Mouse (Mus musculus) splenic B cell, adult 2 months (primary cell): ENCODE results near the gene Tmem198.

Experiments
- DNase-seq: peaks from one replicate; pipeline ENCODE4 v3.0.0-alpha.2; 2011; ENCODE audit warnings: low read depth, low spot score
- H3K27me3 ChIP-seq: 2 replicates; pipeline ENCODE4 v1.6.1; 2012; ENCODE audit warnings: mild to moderate bottlenecking, low read length, moderate library complexity, mixed read lengths; ENCODE audit not compliant: control insufficient read depth, poor library complexity, insufficient read depth, severe bottlenecking
- H3K36me3 ChIP-seq: 2 replicates; pipeline ENCODE4 v1.6.1; 2012; ENCODE audit warnings: mild to moderate bottlenecking, low read length, moderate library complexity, mixed read lengths; ENCODE audit not compliant: control insufficient read depth, poor library complexity, insufficient read depth, severe bottlenecking

Tmem198 gene

GRCm38 (mm10) chr1:75490785-75491551, 11.6 kb downstream of the Tmem198 start:
- Histone ChIP-seq H3K36me3 (no peaks in the 10 kb centered on the region), H3K27me3 (no peaks in the 10 kb centered on the region)
- no peak for DNase-seq

DNA sequence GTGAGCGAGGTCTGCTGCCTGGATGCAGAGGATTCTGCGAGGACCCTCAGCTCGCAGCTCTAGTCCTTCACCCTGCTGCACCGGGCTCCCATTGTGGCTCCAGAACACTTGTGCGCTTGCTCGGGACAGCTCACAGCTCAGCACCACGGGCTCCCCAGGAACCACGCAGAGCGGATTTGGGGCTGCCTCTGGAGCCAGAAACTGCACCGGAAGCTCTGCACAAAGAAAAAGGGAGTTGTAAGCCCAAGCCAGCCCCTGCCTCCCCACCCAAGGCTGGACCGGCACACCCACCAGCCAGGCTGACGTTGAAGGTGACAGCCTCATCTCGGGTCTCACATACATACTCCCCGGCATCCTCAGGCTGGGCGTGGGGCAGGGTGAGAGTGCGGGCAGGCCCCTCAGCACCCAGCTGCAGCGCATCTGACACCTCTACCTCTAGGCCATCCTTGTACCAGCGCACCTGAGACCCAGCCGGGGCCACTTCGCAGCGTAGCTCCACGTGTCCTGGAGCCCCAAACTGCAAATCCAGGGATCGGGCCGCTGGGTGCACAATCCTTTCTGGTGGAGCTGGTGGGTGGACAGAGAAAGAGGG, 13.3 kb downstream of the Tmem198 start:
- no peaks in the 10 kb centered on the region for H3K36me3 ChIP-seq
- H3K27me3 ChIP-seq: no peaks in the 10 kb centered on the region
- no peak for DNase-seq

DNA sequence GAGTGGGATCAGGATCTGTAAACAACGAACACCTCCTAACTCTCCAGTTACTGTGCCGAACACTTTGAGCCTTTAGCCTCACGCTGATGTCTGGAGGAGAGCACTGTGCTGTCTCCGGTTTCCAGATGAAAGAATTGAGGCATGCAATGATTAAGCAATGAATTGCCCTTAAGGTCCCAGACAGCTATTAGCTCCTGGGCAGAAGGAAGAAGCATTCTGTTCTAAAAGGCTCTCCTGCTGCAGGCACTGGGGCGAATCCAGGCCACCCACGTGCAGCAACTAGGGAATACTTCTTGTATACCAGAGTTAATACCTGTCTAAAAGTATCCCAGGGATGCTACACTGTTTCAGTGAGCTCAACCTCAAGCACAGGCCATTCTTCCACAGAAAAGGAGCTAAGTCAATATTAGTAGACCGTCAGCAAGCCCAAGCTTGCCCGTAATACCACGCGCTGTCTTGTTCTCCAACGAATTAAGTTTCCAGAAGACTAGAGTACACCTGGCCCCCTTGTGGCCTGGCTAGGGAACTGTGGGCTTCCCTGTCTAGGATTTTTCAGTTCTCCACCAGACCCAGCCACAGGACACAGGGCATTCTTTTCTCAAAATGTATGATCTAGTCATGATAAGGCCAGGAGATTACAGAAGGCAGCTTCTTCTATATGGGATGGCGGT, 15.7 kb downstream of the Tmem198 start:
- Histone ChIP-seq H3K36me3 (no peaks in the 10 kb centered on the region), H3K27me3 (no peaks in the 10 kb centered on the region)
- peak; percentile 43 for DNase-seq

GRCm38 (mm10) chr1:75498897-75499296, 19.6 kb downstream of the Tmem198 start:
- DNase-seq: no peak
- Histone ChIP-seq H3K27me3 (no peaks in the 10 kb centered on the region), H3K36me3 (no peaks in the 10 kb centered on the region)

GRCm38 (mm10) chr1:75499441-75499840, 20.1 kb downstream of the Tmem198 start:
- Histone ChIP-seq H3K36me3 (no peaks in the 10 kb centered on the region), H3K27me3 (no peaks in the 10 kb centered on the region)
- DNase-seq: peak; percentile 42

GRCm38 (mm10) chr1:75501905-75502304, 22.6 kb downstream of the Tmem198 start:
- Histone ChIP-seq H3K27me3 (peaks cover 4% of the 10 kb centered on the region; the same call in 1 of the 2 replicates), H3K36me3 (no peaks in the 10 kb centered on the region)
- no peak for DNase-seq

GRCm38 (mm10) chr1:75502945-75503650, 23.8 kb downstream of the Tmem198 start:
- no peaks in the 10 kb centered on the region for H3K36me3 ChIP-seq
- no peak for DNase-seq

GRCm38 (mm10) chr1:75503651-75503980, 24.3 kb downstream of the Tmem198 start:
- DNase-seq: no peak

More at GRCm38 (mm10) chr1:75502945-75503650, 23.8 kb downstream of the Tmem198 start:
- H3K27me3 ChIP-seq: peaks cover 4% of the 10 kb centered on the region; the same call in 1 of the 2 replicates

DNA sequence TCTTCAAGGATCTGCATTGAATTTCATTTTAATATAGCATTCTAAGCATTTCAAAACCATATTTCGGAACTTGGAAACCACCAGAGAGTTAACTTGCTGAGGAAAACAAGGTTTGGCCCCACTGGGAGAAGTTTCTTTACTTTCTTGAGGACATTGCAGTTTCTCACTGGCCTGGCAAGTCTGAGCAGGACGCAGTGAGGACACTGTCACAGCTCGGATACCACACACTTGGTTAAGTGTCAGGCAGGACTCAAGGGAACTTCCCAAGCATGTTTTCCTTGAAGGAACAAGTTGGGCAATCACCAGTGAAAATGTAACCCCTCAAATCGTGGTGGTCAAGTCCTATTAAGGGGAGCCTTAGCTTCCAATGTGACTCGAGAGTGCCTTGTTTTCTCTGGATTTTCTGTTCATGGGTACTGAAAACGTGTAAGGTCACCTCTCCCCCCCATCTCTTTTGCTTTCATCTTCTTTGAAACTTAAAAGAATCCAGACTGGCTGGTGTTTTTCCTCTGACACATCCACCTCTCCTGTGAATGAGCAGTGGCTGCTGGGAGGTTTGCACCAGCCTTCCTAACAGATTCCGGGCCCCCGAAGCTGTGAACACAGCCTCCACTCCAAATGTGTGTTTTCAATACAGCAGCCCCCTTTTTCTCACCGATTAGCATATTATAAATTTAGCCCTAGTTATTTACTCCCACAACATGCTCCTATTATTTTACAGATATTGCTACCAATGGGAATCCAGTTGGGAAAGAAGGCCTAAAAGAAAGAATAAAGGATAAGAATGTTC, 25.1 kb downstream of the Tmem198 start:
- Histone ChIP-seq H3K36me3 (no peaks in the 10 kb centered on the region), H3K27me3 (peaks cover 4% of the 10 kb centered on the region; the same call in 1 of the 2 replicates)
- DNase-seq: no peak

More at GRCm38 (mm10) chr1:75503651-75503980, 24.3 kb downstream of the Tmem198 start:
- Histone ChIP-seq H3K27me3 (peaks cover 4% of the 10 kb centered on the region; the same call in 1 of the 2 replicates), H3K36me3 (no peaks in the 10 kb centered on the region)

- peaks cover 4% of the 10 kb centered on the region; the same call in 1 of the 2 replicates for H3K27me3 ChIP-seq
- no peak for DNase-seq
- no peaks in the 10 kb centered on the region for H3K36me3 ChIP-seq
These were observed 26.0 kb downstream of the Tmem198 start for GRCm38 (mm10) chr1:75505159-75505955.

DNA sequence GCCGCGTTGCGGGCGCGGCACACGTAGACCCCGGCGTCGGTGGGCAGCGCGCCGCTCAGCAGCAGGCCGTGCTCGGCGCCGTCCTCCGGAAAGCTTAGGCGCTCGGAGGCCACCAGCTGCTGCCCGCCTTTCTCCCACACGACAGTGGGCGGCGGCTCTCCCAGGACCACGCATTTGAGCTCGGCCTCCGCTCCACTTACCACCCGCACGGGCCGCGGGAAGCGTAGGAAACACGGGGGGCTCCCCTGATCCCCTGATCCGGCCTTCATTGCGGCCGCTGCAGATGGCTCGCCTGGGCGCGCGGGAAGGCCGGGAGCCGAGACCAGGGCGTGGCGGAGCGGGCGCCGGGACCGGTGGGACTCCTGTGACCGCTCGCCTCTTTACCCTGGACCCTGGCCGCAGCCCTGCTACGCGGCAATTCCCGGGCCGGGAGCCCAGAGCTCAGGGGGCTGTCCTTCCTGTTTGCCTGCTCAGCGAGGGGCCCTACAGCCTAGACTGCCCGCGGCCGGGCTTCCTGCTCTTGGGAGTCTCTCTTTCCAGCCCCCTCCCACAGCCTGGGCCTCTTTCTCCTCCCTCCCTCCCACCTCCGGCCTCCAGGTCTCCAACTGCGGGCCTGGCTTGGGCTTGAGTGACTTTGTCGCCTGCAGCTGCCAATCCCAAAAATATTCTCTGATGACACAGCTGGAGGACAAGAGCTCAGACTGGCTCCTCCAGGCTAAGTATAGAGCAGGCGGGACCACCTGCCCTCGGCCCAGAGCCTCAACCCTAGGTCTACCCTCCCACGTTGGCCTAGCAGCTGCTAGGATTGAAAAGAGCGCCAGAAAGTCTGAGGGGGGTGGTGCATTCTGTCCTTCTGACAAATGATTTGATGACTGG, 26.9 kb downstream of the Tmem198 start, which contains the start of gene Obsl1:
TSS of gene Obsl1 (minus strand) at position 497 of the 876 bp plus-strand sequence.
- H3K36me3 ChIP-seq: no peaks in the 10 kb centered on the region
- peaks cover 4% of the 10 kb centered on the region; the same call in 1 of the 2 replicates for H3K27me3 ChIP-seq
- no peak for DNase-seq

DNA sequence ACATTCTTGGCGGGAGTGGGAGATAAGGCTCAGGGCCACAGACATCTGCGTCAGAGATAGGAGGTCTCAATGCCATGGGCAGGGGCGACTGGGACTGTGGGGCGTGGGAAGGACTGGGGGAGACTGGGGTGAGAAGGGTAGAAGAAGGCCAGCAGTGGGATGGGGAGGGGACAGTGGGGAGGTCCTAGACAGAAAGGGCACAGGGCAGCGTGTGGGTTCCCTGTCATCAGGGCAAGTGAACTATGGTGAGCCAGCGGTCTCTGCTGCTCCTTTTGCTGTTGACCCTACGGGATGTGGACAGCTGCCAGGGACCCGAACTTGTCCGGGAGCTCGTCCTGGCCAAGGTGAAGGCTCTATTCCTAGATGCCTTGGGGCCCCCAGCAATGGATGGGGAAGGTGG, 27.7 kb downstream of the Tmem198 start, which contains the start of gene Inha:
TSS of gene Inha (plus strand) at position 72 of the 400 bp plus-strand sequence.
- Histone ChIP-seq H3K36me3 (no peaks in the 10 kb centered on the region), H3K27me3 (peaks cover 4% of the 10 kb centered on the region; the same call in 1 of the 2 replicates)
- no peak for DNase-seq
